Mouse (Mus musculus) macrophage (primary cell): ENCODE data around the gene Hivep1. TPM values are rescaled to one million over a fixed set of nuclear protein-coding genes. Genes with fewer than 3 reads are reported as not detected.

Source experiments
- H3K27ac ChIP-seq: fragments of 350-480 bp; formaldehyde crosslinking; 2 replicates; pipeline ENCODE4 v1.9.0; 2021
- H3K36me3 ChIP-seq: fragments of 350-480 bp; formaldehyde crosslinking; 2 replicates; pipeline ENCODE4 v1.9.0; 2021; ENCODE audit errors: inconsistent target
- H3K4me3 ChIP-seq: fragments of 350-480 bp; formaldehyde crosslinking; 2 replicates; pipeline ENCODE4 v1.9.0; 2021; ENCODE audit errors: inconsistent target
- H3K79me2 ChIP-seq: fragments of 350-480 bp; formaldehyde crosslinking; 2 replicates; pipeline ENCODE4 v1.9.0; 2021; ENCODE audit errors: inconsistent target
- WGBS: methylation state at CpG from one replicate; pipeline ENCODE4 v1.1.7; 2026; ENCODE audit warnings: inconsistent platforms; ENCODE audit not compliant: missing documents; 5-methylcytosine and 5-hydroxymethylcytosine counted together
- polyA plus RNA-seq: library from polyadenylated mRNA; stranded (reverse); fragments of 250-400 nt; gene quantifications from 3 replicates; pipeline ENCODE4 v1.2.4, GENCODE M21; 2018; ENCODE audit warnings: inconsistent platforms
- total RNA-seq, 78 experiments: library from RNA; depleted of rRNA; stranded (reverse); fragments of 250-400 nt; gene quantifications; 1 replicate in 9 of 78; 2 replicates in 24 of 78; 3 replicates in 43 of 78; 4 replicates in 2 of 78; pipeline ENCODE4 v1.2.4; 2018; ENCODE audit warnings: inconsistent platforms in 56 of 78

The Hivep1 gene
- 100 to 1,000 TPM in 7 of 26 experiments, 10 to 100 TPM in 19; 20.1 to 230 (median 35.5) TPM for total RNA-seq (2018; cell fraction: chromatin; rRNA removed)
- total RNA-seq (2018; cell fraction: cytosol; rRNA removed): 10 to 100 TPM; 20.9 to 75.2 (median 29.5) TPM
- 100 to 1,000 TPM in 9 of 26 experiments, 10 to 100 TPM in 17; 20.4 to 255 (median 52.8) TPM for total RNA-seq (2018; cell fraction: nucleus; rRNA removed)
- polyA plus RNA-seq: 11.2 to 16.9 TPM (median 13.0 TPM) in 3 replicates

GRCm38 (mm10) chr13:42051961-42052695 is at the start of gene Hivep1:
TSS of gene Hivep1 (plus strand) at chr13:42052021.
- H3K79me2 ChIP-seq: peaks cover 20% of the 10 kb centered on the region; the same call in 1 of the 2 replicates
- H3K27ac ChIP-seq: peak within 1 kb of the TSS; percentile 80
- peak within 1 kb of the TSS; percentile 62 for H3K4me3 ChIP-seq
- peaks cover 18% of the 10 kb centered on the region; the same call in 1 of the 2 replicates for H3K36me3 ChIP-seq
- under 1% methylated on average over 71 of the region's 100 CpGs for WGBS

GRCm38 (mm10) chr13:42015484-42016045 is 36.3 kb upstream of the Hivep1 start:
- WGBS: 26% methylated on average over 10 of the region's 10 CpGs
- no peak overlapping the region for H3K27ac ChIP-seq
- no peaks in the 10 kb centered on the region for H3K79me2 ChIP-seq
- no peak overlapping the region for H3K4me3 ChIP-seq
- no peaks in the 10 kb centered on the region for H3K36me3 ChIP-seq

DNA sequence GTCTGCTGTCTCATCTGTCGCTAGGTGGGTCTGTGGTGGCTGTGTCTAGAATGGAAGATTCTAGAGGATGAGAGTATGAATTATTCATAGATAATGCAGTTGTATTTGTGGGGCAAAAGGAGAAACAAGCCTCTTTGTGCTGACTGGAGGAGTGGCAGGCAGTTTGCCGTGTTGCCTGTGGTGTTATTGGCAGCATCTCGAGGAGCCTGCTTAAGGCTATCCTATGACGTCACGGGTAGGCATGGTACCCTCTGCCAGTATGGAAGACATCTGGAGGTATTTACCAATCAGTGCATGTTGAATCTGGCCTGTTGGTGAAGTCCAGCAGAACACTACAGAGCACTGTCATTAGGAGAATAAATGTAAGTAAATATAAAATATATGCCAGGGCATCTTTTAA is 35.6 kb upstream of the Hivep1 start:
- H3K36me3 ChIP-seq: no peaks in the 10 kb centered on the region
- H3K79me2 ChIP-seq: no peaks in the 10 kb centered on the region
- 87% methylated on average over 5 of the region's 5 CpGs for WGBS
- no peak overlapping the region for H3K4me3 ChIP-seq
- H3K27ac ChIP-seq: no peak overlapping the region

- no peak overlapping the region for H3K27ac ChIP-seq
- no peaks in the 10 kb centered on the region for H3K79me2 ChIP-seq
- WGBS: 67% methylated on average over 2 of the region's 2 CpGs
Measured at GRCm38 (mm10) chr13:42018356-42018755, 33.5 kb upstream of the Hivep1 start.

GRCm38 (mm10) chr13:42041203-42041602 is 10.6 kb upstream of the Hivep1 start:
- H3K27ac ChIP-seq: no peak overlapping the region
- 57% methylated on average over 2 of the region's 2 CpGs for WGBS
- no peaks in the 10 kb centered on the region for H3K36me3 ChIP-seq
- no peak overlapping the region for H3K4me3 ChIP-seq
- H3K79me2 ChIP-seq: no peaks in the 10 kb centered on the region

More at GRCm38 (mm10) chr13:42018356-42018755, 33.5 kb upstream of the Hivep1 start:
- Histone ChIP-seq H3K36me3 (no peaks in the 10 kb centered on the region), H3K4me3 (no peak overlapping the region)

DNA sequence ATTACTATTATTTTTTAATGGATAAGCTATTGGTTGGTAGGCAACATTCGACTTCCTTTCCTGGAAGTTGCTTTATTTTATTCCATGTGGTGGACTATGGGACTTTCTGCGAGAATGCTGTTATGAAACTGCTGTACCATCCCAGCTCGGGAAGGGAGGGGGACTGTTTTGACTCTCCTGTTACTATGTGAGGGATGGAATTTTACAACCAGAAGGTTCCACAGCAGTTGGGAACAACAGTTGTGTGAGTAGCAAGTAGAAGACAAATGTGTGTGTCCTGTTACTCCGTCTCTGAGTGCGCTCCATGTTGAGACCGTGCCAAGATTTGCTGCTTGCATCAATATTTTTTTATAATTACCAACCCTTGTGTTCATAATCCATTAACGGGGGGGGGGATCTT is 8.4 kb upstream of the Hivep1 start:
- H3K4me3 ChIP-seq: no peak overlapping the region
- no peaks in the 10 kb centered on the region for H3K36me3 ChIP-seq
- H3K79me2 ChIP-seq: no peaks in the 10 kb centered on the region
- no peak overlapping the region for H3K27ac ChIP-seq
- WGBS: 87% methylated on average over 7 of the region's 7 CpGs

- WGBS: 1% methylated on average over 35 of the region's 48 CpGs
Measured at GRCm38 (mm10) chr13:42048991-42049773, 2.6 kb upstream of the Hivep1 start.

GRCm38 (mm10) chr13:42049774-42050125 is 2.1 kb upstream of the Hivep1 start:
- Histone ChIP-seq H3K4me3 (peak overlapping the region; percentile 62), H3K79me2 (peaks cover 15% of the 10 kb centered on the region; the same call in 1 of the 2 replicates), H3K27ac (peak overlapping the region; percentile 38), H3K36me3 (no peaks in the 10 kb centered on the region)
- WGBS: 4% methylated on average over 8 of the region's 8 CpGs

More at GRCm38 (mm10) chr13:42048991-42049773, 2.6 kb upstream of the Hivep1 start:
- Histone ChIP-seq H3K4me3 (peak overlapping the region; percentile 62), H3K27ac (peak overlapping the region; percentile 43), H3K36me3 (no peaks in the 10 kb centered on the region), H3K79me2 (peaks cover 9% of the 10 kb centered on the region; the same call in 1 of the 2 replicates)

- Histone ChIP-seq H3K27ac (peak overlapping the region; percentile 80; the same call in 1 of the 2 replicates), H3K4me3 (peak overlapping the region; percentile 62), H3K36me3 (no peaks in the 10 kb centered on the region), H3K79me2 (peaks cover 19% of the 10 kb centered on the region; the same call in 1 of the 2 replicates)
- WGBS: 0% methylated on average over 3 of the region's 3 CpGs
Measured at GRCm38 (mm10) chr13:42050160-42050559, 1.7 kb upstream of the Hivep1 start.

DNA sequence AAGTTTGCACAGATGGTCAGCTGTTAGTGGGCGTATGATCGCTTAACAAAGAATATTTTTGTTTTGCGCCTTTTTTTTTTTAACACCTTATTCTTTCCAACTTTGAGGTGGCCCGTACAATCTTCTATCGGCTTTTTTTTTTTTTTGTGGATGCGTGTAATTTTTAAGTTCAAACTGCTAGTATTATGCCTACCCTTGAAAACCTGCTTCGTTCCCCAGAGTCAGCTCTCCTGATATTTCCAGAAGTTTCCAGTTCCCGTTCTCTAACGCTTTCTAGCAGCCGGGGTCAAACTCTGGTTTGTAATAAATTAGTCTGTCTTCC is 980 bp upstream of the Hivep1 start:
- Histone ChIP-seq H3K27ac (peak overlapping the region; percentile 80), H3K79me2 (peaks cover 20% of the 10 kb centered on the region; the same call in 1 of the 2 replicates), H3K4me3 (peak overlapping the region; percentile 62), H3K36me3 (peaks cover 6% of the 10 kb centered on the region; the same call in 1 of the 2 replicates)
- WGBS: 0% methylated on average over 10 of the region's 10 CpGs

- Histone ChIP-seq H3K27ac (peak overlapping the region; percentile 80), H3K79me2 (peaks cover 20% of the 10 kb centered on the region; the same call in 1 of the 2 replicates), H3K4me3 (peak overlapping the region; percentile 62), H3K36me3 (peaks cover 11% of the 10 kb centered on the region; the same call in 1 of the 2 replicates)
- WGBS: under 1% methylated on average over 21 of the region's 51 CpGs
Measured at GRCm38 (mm10) chr13:42051202-42051906, 467 bp upstream of the Hivep1 start.

DNA sequence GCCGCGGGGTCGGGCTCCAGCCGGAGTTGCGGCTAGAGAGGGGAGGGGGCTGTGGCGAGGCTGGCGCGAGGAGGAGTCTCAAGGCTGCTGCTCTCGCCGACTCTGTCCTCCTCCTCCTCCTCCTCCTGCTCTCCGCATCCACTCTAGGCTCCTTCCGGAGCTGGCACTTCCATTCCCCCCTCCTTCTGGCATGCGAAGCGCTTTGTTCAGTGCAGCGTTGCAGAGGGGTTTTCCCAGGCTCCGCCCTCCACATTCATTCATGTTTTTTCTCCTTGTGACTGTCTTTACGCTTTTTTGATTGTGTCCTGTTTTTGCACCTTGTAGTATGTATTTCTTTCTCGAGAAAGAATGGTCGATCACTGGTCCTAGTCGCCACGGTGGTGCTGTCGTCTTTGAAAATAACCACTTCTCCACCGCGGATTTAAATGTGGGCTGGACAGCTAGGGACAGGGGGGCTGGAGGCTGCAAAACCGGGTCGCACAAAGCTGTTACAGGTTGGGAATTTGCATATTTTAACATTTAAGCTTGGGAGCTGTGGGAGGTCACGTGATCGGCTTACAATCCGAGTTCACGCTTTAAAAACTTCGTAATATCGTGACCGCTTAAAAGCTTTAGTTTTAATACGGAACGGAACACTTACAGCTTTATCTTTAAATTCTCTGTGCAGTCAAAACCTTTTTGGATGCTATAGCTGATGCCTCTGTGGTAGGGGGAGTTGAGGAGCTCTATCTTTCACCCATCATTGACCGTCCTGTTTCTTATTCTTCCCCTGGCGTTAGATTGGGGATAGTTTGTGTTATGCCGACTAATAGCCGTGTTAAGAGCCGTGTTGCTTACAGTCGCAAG is 1.1 kb downstream of the Hivep1 start:
- 3% methylated on average over 30 of the region's 41 CpGs for WGBS
- Histone ChIP-seq H3K36me3 (peaks cover 22% of the 10 kb centered on the region; the same call in 1 of the 2 replicates), H3K79me2 (peaks cover 20% of the 10 kb centered on the region; the same call in 1 of the 2 replicates), H3K27ac (no peak overlapping the region), H3K4me3 (peak overlapping the region; percentile 51)

- WGBS: 0% methylated on average over 1 of the region's 2 CpGs
- peaks cover 20% of the 10 kb centered on the region; the same call in 1 of the 2 replicates for H3K79me2 ChIP-seq
- H3K36me3 ChIP-seq: peaks cover 22% of the 10 kb centered on the region; the same call in 1 of the 2 replicates
- H3K4me3 ChIP-seq: peak overlapping the region; percentile 51; the same call in 1 of the 2 replicates
- no peak overlapping the region for H3K27ac ChIP-seq
Measured at GRCm38 (mm10) chr13:42053656-42054055, 1.8 kb downstream of the Hivep1 start.
